Mouse (Mus musculus) myocyte (in vitro differentiated cells): ENCODE results near the gene Gm21969. TPM values are rescaled to one million over a fixed set of nuclear protein-coding genes. Genes with fewer than 3 reads are reported as not detected.
A peak's percentile ranks its signal among the peaks of the same experiment; 100 is the strongest.

ENCODE experiments used
- H3K27me3 ChIP-seq: one replicate; pipeline ENCODE4 v1.6.1; 2011; ENCODE audit not compliant: control insufficient read depth, insufficient read depth, insufficient read length
- H3K36me3 ChIP-seq: one replicate; pipeline ENCODE4 v1.6.1; 2011; ENCODE audit not compliant: control insufficient read depth, insufficient read depth
- H3K4me2 ChIP-seq: one replicate; pipeline ENCODE4 v1.6.1; 2011; ENCODE audit warnings: low read depth, control low read depth
- H3K4me3 ChIP-seq: one replicate; pipeline ENCODE4 v1.5.1; 2011; ENCODE audit warnings: mild to moderate bottlenecking, control low read depth, moderate library complexity
- H3K79me2 ChIP-seq: one replicate; pipeline ENCODE4 v1.6.1; 2011; ENCODE audit not compliant: control insufficient read depth, insufficient read depth
- H3ac ChIP-seq: one replicate; pipeline ENCODE4 v1.6.1; 2011; ENCODE audit not compliant: control insufficient read depth, insufficient read length
- CEBPB ChIP-seq: IDR thresholded peaks from 2 replicates; pipeline ENCODE4 v1.6.1; 2011; ENCODE audit warnings: mild to moderate bottlenecking, moderate library complexity; ENCODE audit not compliant: poor library complexity, insufficient read depth, severe bottlenecking
- E2F4 ChIP-seq: IDR thresholded peaks from one replicate; pipeline ENCODE4 v1.6.1; 2011; ENCODE audit warnings: mild to moderate bottlenecking, control low read depth, moderate library complexity; ENCODE audit not compliant: insufficient read depth
- MAX ChIP-seq: IDR thresholded peaks from one replicate; pipeline ENCODE4 v1.6.1; 2011; ENCODE audit warnings: low read depth, mild to moderate bottlenecking, control low read depth
- MYOD1 ChIP-seq, 3 experiments: IDR thresholded peaks; one replicate each; pipeline ENCODE4 v1.6.1; 2011; ENCODE audit warnings: control low read depth in 2 of 3, low read depth in 2 of 3, mild to moderate bottlenecking in 2 of 3, moderate library complexity in 1 of 3; ENCODE audit not compliant: insufficient read length in 2 of 3, control insufficient read depth in 1 of 3
- MYOG ChIP-seq, 3 experiments: IDR thresholded peaks; one replicate each; pipeline ENCODE4 v1.6.1; 2011; ENCODE audit warnings: control low read depth in 2 of 3, low read depth in 2 of 3, mild to moderate bottlenecking in 2 of 3; ENCODE audit not compliant: insufficient read length in 2 of 3, control insufficient read depth in 1 of 3, insufficient read depth in 1 of 3
- POLR2A ChIP-seq: IDR thresholded peaks from one replicate; pipeline ENCODE4 v1.6.1; 2011; ENCODE audit warnings: low read depth, mild to moderate bottlenecking, control low read depth, moderate library complexity; ENCODE audit not compliant: insufficient read length
- POLR2AphosphoS2 ChIP-seq: IDR thresholded peaks from one replicate; pipeline ENCODE4 v1.6.1; 2011; ENCODE audit warnings: low read depth, control low read depth; ENCODE audit not compliant: insufficient read length
- REST ChIP-seq: IDR thresholded peaks from one replicate; pipeline ENCODE4 v1.6.1; 2011; ENCODE audit warnings: mild to moderate bottlenecking, control low read depth, moderate library complexity; ENCODE audit not compliant: insufficient read depth, insufficient read length
- SRF ChIP-seq: IDR thresholded peaks from one replicate; pipeline ENCODE4 v1.6.1; 2011; ENCODE audit warnings: low read depth; ENCODE audit not compliant: control insufficient read depth, insufficient read length
- TCF12 ChIP-seq: IDR thresholded peaks from one replicate; pipeline ENCODE4 v1.6.1; 2011; ENCODE audit warnings: mild to moderate bottlenecking, control low read depth; ENCODE audit not compliant: poor library complexity, insufficient read depth, severe bottlenecking
- TCF3 ChIP-seq: IDR thresholded peaks from one replicate; pipeline ENCODE4 v1.6.1; 2011; ENCODE audit warnings: low read depth, control low read depth; ENCODE audit not compliant: insufficient read length
- USF1 ChIP-seq: IDR thresholded peaks from one replicate; pipeline ENCODE4 v1.6.1; 2011; ENCODE audit warnings: low read depth, mild to moderate bottlenecking, control low read depth, moderate library complexity
- polyA plus RNA-seq: library from polyadenylated mRNA; unstranded; fragments of >200 nt; fragmentation: generic; extraction: Trizol; gene quantifications from one replicate; pipeline ENCODE4 v1.2.1, GENCODE M21; 2012; ENCODE audit warnings: missing spikeins

Gm21969 gene
- polyA plus RNA-seq, 1 experiment: 0.06 TPM

- no peak overlapping the region for H3K4me3 ChIP-seq
- H3K79me2 ChIP-seq: peaks cover 5% of the 10 kb centered on the region
- no peaks in the 10 kb centered on the region for H3K27me3 ChIP-seq
- H3K4me2 ChIP-seq: no peak overlapping the region
- H3K36me3 ChIP-seq: no peaks in the 10 kb centered on the region
- TF ChIP-seq TCF12 (no peak), CEBPB (no peak), MYOD1 (IDR thresholded peaks at IDR 0.05; ENCODE audit: control insufficient read depth in 1 of 3, insufficient read length in 2 of 3, low read depth in 2 of 3) (no peak), REST (no peak), MYOG (IDR thresholded peaks at IDR 0.05; ENCODE audit: control insufficient read depth in 1 of 3, insufficient read depth in 1 of 3, insufficient read length in 2 of 3, low read depth in 2 of 3) (no peak), TCF3 (no peak), POLR2AphosphoS2 (no peak), E2F4 (no peak), MAX (no peak), USF1 (no peak), SRF (no peak), POLR2A (no peak)
- no peak overlapping the region for H3ac ChIP-seq
Measured at GRCm38 (mm10) chr4:139570756-139571155, 32.2 kb upstream of the Gm21969 start.

- Histone ChIP-seq H3K27me3 (no peaks in the 10 kb centered on the region), H3K79me2 (peaks cover 28% of the 10 kb centered on the region), H3K4me3 (no peak overlapping the region), H3K4me2 (no peak overlapping the region), H3ac (no peak overlapping the region), H3K36me3 (no peaks in the 10 kb centered on the region)
- no peak for TF ChIP-seq MAX
- no peak for TF ChIP-seq TCF3
- TF ChIP-seq REST: no peak
- TF ChIP-seq POLR2AphosphoS2: no peak
- no peak for TF ChIP-seq MYOG (IDR thresholded peaks at IDR 0.05; ENCODE audit: control insufficient read depth in 1 of 3, insufficient read depth in 1 of 3, insufficient read length in 2 of 3, low read depth in 2 of 3)
- no peak for TF ChIP-seq MYOD1 (IDR thresholded peaks at IDR 0.05; ENCODE audit: control insufficient read depth in 1 of 3, insufficient read length in 2 of 3, low read depth in 2 of 3)
- TF ChIP-seq USF1: no peak
- no peak for TF ChIP-seq TCF12
- no peak for TF ChIP-seq CEBPB
- TF ChIP-seq POLR2A: no peak
- no peak for TF ChIP-seq E2F4
- TF ChIP-seq SRF: no peak
Measured at GRCm38 (mm10) chr4:139572928-139573512, 30.0 kb upstream of the Gm21969 start.

GRCm38 (mm10) chr4:139574156-139574798 lies 28.7 kb upstream of the Gm21969 start:
- TF ChIP-seq MYOD1 (IDR thresholded peaks at IDR 0.05; ENCODE audit: control insufficient read depth in 1 of 3, insufficient read length in 2 of 3, low read depth in 2 of 3): peak in 2 of 3 experiments; percentile 2 to 47
- no peak for TF ChIP-seq REST
- TF ChIP-seq TCF3: no peak
- peak; percentile 9 for TF ChIP-seq SRF
- peak; percentile 100 for TF ChIP-seq POLR2A
- TF ChIP-seq POLR2AphosphoS2: peak; percentile 98
- H3K4me2 ChIP-seq: peak overlapping the region; percentile 97
- H3K36me3 ChIP-seq: no peaks in the 10 kb centered on the region
- peak overlapping the region; percentile 84 for H3K4me3 ChIP-seq
- H3ac ChIP-seq: peak overlapping the region; percentile 90
- peaks cover 40% of the 10 kb centered on the region for H3K79me2 ChIP-seq
- no peaks in the 10 kb centered on the region for H3K27me3 ChIP-seq

GRCm38 (mm10) chr4:139574799-139575672 lies 27.9 kb upstream of the Gm21969 start:
- H3K4me3 ChIP-seq: peak overlapping the region; percentile 84
- H3K4me2 ChIP-seq: peak overlapping the region; percentile 90
- no peaks in the 10 kb centered on the region for H3K36me3 ChIP-seq
- peak overlapping the region; percentile 90 for H3ac ChIP-seq
- no peaks in the 10 kb centered on the region for H3K27me3 ChIP-seq
- TF ChIP-seq MYOG (IDR thresholded peaks at IDR 0.05; ENCODE audit: control insufficient read depth in 1 of 3, insufficient read depth in 1 of 3, insufficient read length in 2 of 3, low read depth in 2 of 3) (peak in 1 of 3 experiments; percentile 3), CEBPB (no peak)
- H3K79me2 ChIP-seq: peaks cover 48% of the 10 kb centered on the region

- Histone ChIP-seq H3K36me3 (no peaks in the 10 kb centered on the region), H3K4me2 (peak overlapping the region; percentile 90), H3K4me3 (peak overlapping the region; percentile 84), H3ac (peak overlapping the region; percentile 90), H3K79me2 (peaks cover 54% of the 10 kb centered on the region), H3K27me3 (no peaks in the 10 kb centered on the region)
- TF ChIP-seq USF1 (peak; percentile 24), TCF12 (no peak), MYOD1 (IDR thresholded peaks at IDR 0.05; ENCODE audit: control insufficient read depth in 1 of 3, insufficient read length in 2 of 3, low read depth in 2 of 3) (no peak), MAX (no peak), MYOG (IDR thresholded peaks at IDR 0.05; ENCODE audit: control insufficient read depth in 1 of 3, insufficient read depth in 1 of 3, insufficient read length in 2 of 3, low read depth in 2 of 3) (no peak)
Measured at GRCm38 (mm10) chr4:139575673-139576003, 27.3 kb upstream of the Gm21969 start.
